Mouse (Mus musculus) embryonic stem cell, embryonic (primary cell): ENCODE results near the gene Tmem210.

Experiments
- CTCF ChIA-PET, 4 experiments: fragments of 300-600 bp in 2 of 4; fragments of 350-600 bp in 2 of 4; sonication (Branson Sonifier 250); formaldehyde crosslinking; loops; one replicate each; lab custom pipeline; 2022; ENCODE audit warnings: inconsistent platforms in 2 of 4; lab: Charles Lee
- POLR2A ChIA-PET, 4 experiments: fragments of 300-600 bp in 2 of 4; fragments of 350-600 bp in 2 of 4; sonication (Branson Sonifier 250); formaldehyde crosslinking; loops; one replicate each; lab custom pipeline; 2022; ENCODE audit warnings: antibody characterized with exemption in 4 of 4, inconsistent platforms in 1 of 4; lab: Charles Lee

Gene Tmem210

DNA sequence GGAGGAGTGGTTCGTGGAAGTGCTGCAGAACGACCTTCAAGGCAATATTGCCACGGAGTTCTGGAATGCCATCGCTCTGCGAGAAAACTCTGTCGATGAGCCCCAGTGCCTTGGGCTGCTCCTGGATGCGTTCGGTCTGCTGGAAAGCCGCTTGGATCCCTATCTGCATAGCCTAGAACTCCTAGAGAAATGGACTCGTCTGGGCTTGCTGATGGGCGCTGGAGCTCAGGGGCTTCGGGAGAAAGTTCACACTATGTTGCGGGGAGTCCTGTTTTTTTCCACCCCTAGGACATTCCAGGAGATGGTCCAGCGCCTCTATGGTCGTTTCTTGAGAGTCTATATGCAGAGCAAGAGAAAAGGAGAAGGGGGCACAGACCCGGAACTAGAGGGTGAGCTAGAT is 14.9 kb upstream of the Tmem210 start:
- POLR2A ChIA-PET: interaction anchor here (0.6 to 75.9 kb wide), 38 partner anchors 9 to 353 kb away, joined by 3 to 2347 read pairs (median 4); partner anchors contain the start of genes Tprn (in 4 of the 4), Tubb4b (in 3 of the 4), Fam166a (in 2 of the 4) and Lrrc26 (in 2 of the 4)

DNA sequence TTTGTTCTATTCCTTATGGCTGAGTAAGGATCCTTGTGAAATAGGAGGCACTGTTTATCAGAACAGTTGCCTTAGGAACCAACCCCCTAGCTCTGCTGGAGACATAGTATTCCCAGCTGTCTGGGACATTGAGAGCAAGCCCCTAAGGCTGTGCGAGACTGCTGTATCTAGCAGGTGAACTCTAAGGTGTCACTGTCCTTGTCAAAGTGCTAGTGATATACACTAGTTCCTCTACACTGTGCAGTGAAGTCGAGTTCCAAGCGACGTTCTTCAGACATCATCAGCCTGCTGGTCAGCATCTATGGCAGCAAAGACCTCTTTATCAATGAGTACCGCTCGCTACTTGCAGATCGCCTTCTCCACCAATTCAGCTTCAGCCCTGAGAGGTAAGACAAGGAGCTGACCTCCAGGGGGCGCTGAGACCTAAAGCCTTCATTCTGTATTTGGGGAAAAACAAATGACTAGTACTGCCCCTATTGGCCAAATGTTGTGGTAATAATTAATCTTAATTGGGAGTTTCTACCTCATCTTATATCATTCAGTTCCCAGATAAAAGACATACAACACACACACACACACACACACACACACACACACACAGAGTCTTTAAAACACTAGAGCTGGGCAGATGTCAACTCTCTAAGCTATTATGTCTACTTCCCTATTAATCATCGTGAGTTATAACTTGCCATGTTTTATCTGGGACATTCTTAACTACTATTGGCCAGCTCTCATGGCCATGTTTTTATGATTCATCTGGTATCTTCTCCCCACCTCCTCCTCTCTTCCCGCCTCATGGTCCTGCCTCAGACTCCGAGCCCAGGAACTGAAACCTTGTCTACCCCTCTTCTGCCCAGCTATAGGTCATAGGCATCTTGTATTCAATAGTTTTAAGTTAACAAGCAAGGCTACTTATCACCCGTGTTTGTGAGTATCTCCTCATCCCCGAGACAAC is 8.7 kb upstream of the Tmem210 start:
- CTCF ChIA-PET: interaction anchor here (0.5 to 3.5 kb wide), 98 partner anchors 8 to 1131 kb away, joined by 3 to 28 read pairs (median 4); partner anchors contain the start of genes Tmem203 (in 3 of the 4), AL732309.1 (in 2 of the 4), Entpd2 (in 2 of the 4) and Tmem210 (in 2 of the 4)

More for the DNA sequence above, 14.9 kb upstream of the Tmem210 start:
- CTCF ChIA-PET: interaction anchor here in 3 of 4 experiments (0.5 to 2.5 kb wide), 13 partner anchors 8 to 129 kb away, joined by 3 to 11 read pairs (median 4); partner anchors contain the start of genes Nrarp (in 1 of the 3) and Tmem203 (in 1 of the 3)

DNA sequence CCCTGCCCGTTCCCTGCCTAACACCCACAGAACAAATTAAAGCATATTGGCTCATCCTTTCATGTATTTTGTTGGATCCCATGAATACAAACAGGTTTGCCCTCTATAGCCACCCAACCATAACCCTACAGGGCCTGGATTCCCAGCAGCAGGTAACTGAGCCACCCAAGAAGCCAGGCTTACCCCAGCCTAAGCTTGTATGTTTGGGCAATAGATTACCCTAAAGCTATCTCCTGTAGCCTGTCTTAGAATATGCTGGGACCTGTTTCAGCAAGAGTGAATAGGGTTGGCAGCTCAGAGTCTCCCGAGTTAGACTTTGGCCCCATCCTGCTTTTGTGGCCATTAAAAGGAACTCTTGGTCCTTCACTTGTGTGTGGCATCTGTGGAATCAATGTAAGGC is 2.4 kb upstream of the Tmem210 start:
- ChIA-PET CTCF (no interaction called here), POLR2A (interaction anchor here in 3 of 4 experiments (0.6 to 2.0 kb wide), 9 partner anchors 13 to 1112 kb away, joined by 3 to 6 read pairs (median 3); partner anchors contain the start of genes Anapc2 (in 1 of the 3), Dpp7 (in 1 of the 3), Ssna1 (in 1 of the 3) and Tprn (in 1 of the 3))

More for the DNA sequence above, 8.7 kb upstream of the Tmem210 start:
- POLR2A ChIA-PET: interaction anchor here in 3 of 4 experiments (0.6 to 3.7 kb wide), 25 partner anchors 10 to 1357 kb away, joined by 3 to 21 read pairs (median 3); partner anchors contain the start of genes Lrrc26 (in 2 of the 3), Tprn (in 2 of the 3), Arrdc1 (in 1 of the 3) and Sapcd2 (in 1 of the 3)

DNA sequence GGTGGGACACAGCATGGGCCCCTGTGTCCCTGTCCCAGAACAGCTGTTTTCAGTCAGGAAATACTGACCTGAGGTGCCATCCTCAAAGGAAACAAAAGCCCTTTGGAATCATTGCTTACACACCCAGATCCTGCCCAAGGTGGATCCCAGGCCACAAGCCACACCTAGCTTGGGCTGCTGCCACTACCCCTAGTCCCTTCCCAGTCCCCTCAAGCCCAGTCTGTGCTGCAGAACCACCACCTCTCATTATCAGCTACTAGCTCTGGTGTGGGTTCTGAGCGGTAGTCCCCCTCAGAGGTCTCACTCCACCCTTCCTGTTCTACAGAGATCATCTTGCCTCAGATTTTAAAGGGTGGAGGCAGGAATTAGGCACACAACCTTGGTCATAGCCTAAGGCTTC is 1.6 kb upstream of the Tmem210 start:
- CTCF ChIA-PET: interaction anchor here in 1 of 4 experiments (2.6 kb wide), 1 partner anchor 8 kb away, joined by 8 read pairs; no protein-coding TSS in a partner anchor
- POLR2A ChIA-PET: interaction anchor here in 2 of 4 experiments (0.9 to 2.2 kb wide), 10 partner anchors 14 to 79 kb away, joined by 3 to 8 read pairs (median 4); partner anchors contain the start of genes Anapc2 (in 2 of the 2), Ssna1 (in 2 of the 2), Dpp7 (in 1 of the 2) and Nelfb (in 1 of the 2)

DNA sequence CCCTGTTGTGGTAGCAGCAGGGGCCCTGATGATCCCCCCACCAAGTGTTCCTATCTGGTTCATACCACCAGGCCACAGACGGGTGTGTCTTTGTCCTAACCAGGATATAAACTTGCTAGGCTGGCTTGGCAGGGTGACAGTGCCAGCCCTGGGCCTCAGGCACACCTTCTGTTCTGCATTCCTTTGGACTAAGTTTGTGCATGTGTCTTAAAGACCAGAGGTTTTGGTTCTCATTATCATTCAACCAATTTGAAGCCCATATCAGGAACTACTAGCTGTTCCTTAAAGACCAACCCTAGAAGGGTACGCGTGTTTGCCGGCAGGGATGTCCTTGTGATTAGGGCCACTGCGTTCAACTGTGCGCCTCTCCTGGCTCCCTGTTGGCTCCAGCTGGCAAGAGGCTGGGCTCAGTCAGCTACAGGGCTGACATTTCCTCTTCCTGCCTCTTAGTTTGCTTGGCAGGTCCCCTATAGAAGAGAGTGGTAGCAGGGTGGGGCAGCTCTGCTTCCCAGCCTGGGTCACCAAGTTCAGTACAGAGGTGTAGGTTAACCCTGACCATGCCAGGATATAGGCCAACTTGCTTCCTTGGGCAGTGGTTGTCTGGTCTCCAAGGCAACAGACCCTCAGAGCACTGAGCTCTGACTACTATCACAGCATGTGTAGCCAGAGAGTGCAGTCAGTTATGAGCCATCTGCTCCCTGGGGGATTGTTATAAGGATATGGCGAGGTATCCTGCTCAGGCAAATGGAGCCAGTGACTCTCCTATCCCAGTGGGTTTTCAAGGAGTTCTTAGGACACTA is 908 bp upstream of the Tmem210 start:
- ChIA-PET CTCF (interaction anchor here in 2 of 4 experiments (1.7 to 2.6 kb wide), 2 partner anchors 8 to 9 kb away, joined by 8 to 13 read pairs; no protein-coding TSS in a partner anchor), POLR2A (interaction anchor here in 3 of 4 experiments (0.6 to 2.2 kb wide), 12 partner anchors 14 to 94 kb away, joined by 3 to 8 read pairs (median 4); partner anchors contain the start of genes Anapc2 (in 3 of the 3), Ssna1 (in 3 of the 3), Tprn (in 2 of the 3) and Man1b1 (in 1 of the 3))

DNA sequence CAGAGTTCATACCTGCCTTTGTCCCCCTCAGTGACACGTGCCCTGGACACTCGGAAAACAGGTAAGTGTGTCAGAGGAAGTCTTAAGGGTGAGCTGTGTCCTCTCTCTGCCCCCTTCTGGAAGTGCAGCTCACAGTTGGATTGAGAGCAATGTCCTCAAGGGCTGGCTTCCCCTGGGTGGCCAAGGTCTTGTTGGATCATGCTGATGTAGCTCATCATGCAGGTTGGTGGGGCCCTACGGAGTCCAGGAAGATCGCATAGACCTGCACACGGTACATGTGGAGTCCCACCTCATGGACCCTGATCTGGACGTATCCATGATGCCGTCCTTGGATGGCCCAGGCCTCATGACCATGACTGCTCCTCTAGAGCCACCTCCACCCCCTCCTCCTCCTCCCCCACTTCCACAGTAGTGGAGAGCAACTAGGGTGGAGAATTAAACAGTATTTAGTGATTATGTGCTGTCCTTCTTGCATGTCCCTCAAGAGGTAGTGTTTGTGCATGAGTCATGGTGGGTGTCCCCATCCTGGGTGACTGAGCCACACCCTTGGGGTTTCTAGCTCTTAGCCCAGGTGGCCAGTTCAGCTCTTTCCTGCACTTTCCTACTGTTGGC is 895 bp downstream of the Tmem210 start:
- ChIA-PET CTCF (no interaction called here), POLR2A (interaction anchor here (0.5 to 4.4 kb wide), 19 partner anchors 10 to 259 kb away, joined by 3 to 25 read pairs (median 4); partner anchors contain the start of genes Anapc2 (in 3 of the 4), Ssna1 (in 3 of the 4), Tprn (in 2 of the 4) and Tor4a (in 1 of the 4))

DNA sequence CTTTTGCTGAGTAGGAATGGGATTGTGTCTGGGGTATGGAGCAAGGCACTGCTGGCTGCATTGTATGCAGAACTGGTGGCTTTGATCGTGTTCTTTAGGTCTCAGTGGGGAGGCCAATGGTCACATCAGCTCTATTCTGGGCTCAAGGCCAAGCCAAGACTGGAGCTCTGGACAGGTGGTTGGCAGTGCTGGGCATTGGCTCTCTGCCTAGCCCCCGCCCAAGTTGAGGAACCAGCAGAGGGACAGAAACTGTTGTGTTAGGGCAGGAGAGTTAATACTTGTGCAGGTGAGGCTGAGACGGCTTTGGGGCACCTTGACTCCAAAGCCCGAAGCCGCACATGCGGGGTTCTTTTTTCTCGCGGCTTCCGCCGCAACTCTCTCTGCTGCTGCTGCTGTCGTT is 1.7 kb downstream of the Tmem210 start, which contains the start of gene Lrrc26:
Lrrc26 (plus strand) TSS at position 265 of the 400 bp plus-strand sequence.
- POLR2A ChIA-PET: interaction anchor here (0.5 to 4.4 kb wide), 25 partner anchors 10 to 258 kb away, joined by 3 to 25 read pairs (median 4); partner anchors contain the start of genes Anapc2 (in 3 of the 4), Ssna1 (in 3 of the 4), Sapcd2 (in 1 of the 4) and Tor4a (in 1 of the 4)
- CTCF ChIA-PET: interaction anchor here in 2 of 4 experiments (1.0 to 4.1 kb wide), 7 partner anchors 10 to 113 kb away, joined by 3 to 28 read pairs (median 7); partner anchors contain the start of gene Tprn (in 1 of the 2)

DNA sequence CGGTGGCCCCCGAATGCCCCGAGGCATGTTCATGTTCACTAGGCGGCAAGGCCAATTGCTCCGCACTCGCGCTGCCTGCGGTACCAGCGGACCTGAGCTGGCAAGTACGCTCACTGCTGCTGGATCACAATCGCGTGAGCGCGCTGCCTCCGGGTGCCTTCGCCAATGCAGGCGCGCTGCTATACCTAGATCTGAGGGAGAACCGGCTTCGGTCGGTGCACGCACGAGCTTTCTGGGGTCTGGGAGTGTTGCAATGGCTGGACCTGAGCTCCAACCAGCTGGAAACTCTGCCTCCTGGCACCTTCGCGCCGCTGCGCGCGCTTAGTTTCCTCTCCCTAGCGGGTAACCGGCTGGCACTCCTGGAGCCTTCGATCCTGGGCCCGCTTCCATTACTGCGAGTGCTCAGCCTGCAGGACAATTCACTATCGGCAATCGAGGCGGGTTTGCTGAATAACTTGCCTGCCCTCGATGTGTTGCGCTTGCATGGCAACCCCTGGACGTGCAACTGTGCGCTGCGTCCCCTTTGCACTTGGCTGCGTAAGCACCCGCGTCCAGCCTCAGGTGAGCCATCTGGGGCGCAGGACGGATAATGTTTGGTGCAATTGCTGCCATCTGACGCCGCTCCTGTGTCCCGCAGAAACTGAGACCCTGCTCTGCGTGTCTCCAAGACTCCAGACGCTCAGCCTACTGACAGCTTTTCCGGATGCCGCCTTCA is 2.3 kb downstream of the Tmem210 start:
- ChIA-PET POLR2A (interaction anchor here in 3 of 4 experiments (0.9 to 4.4 kb wide), 31 partner anchors 11 to 136 kb away, joined by 3 to 25 read pairs (median 4); partner anchors contain the start of genes Anapc2 (in 3 of the 3), Ssna1 (in 3 of the 3), Sapcd2 (in 2 of the 3) and Nrarp (in 1 of the 3)), CTCF (interaction anchor here in 2 of 4 experiments (0.8 to 4.1 kb wide), 11 partner anchors 11 to 112 kb away, joined by 3 to 28 read pairs (median 3); partner anchors contain the start of genes Sapcd2 (in 1 of the 2) and Tprn (in 1 of the 2))

DNA sequence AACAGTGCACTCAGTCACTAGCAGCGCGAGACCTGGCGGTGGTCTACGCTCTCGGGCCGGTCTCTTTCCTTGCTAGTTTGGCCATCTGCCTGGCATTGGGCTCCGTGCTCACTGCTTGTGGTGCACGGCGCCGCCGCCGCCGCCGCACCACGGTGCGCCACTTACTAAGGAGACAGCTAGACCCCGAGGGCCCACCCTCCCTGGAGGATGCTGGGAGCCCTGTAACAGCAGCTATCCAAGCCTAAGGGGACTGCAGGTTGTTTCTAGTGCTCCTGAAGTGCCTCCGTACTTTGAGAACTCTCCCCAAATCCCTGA is 2.8 kb downstream of the Tmem210 start:
- ChIA-PET POLR2A (interaction anchor here in 3 of 4 experiments (0.7 to 4.4 kb wide), 27 partner anchors 11 to 136 kb away, joined by 3 to 25 read pairs (median 4); partner anchors contain the start of genes Anapc2 (in 3 of the 3), Ssna1 (in 3 of the 3), Sapcd2 (in 2 of the 3) and Nrarp (in 1 of the 3)), CTCF (interaction anchor here in 3 of 4 experiments (0.8 to 4.1 kb wide), 14 partner anchors 11 to 130 kb away, joined by 3 to 28 read pairs (median 3); partner anchors contain the start of genes Sapcd2 (in 1 of the 3) and Tprn (in 1 of the 3))

DNA sequence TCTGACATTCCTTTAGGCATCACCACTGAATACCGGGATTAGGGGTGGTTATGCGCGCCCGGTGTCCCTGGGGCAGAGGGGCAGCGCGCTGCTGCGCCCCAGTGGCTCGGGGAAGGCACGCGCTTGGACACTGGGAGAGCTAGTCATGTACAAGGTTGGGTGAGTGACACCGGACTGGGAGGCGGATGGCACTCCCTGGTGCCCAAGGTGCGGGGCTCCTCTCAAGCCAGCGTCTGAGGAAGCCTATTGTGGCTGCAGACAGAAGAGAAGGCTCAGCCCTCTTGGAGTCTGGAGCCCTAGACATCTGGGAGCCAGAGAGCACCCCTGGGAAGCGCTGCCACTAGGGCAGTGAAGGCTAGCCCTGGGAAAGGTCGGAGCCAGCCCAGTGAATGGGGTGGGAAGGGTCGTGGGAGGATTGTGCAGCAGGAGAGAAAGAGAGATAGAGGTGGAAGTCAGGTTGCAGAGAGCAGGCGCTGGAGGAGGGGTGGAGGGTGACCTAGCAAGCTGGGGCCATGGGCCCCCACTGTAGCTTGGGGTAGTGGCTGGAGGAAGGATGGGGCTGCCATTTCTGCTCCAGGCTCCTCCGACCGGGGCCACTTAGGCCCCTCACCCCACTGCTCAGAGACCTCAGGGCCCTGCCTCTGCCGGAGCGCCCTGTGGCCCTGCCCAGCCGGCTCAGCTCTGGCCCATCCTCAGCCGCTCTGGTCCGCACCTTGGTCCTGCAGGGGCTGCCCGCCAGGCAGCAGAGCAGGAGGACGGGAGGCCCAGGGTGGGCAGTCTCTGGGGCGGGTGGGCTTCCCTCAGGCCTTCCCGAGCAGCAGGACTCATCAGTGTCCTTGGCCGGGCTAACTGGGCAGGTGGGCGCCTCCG is 3.5 kb downstream of the Tmem210 start:
- CTCF ChIA-PET: interaction anchor here (0.6 to 4.1 kb wide), 21 partner anchors 12 to 290 kb away, joined by 3 to 28 read pairs (median 5); partner anchors contain the start of genes Ajm1 (in 1 of the 4) and Sapcd2 (in 1 of the 4)
- POLR2A ChIA-PET: interaction anchor here in 3 of 4 experiments (0.5 to 4.4 kb wide), 28 partner anchors 12 to 135 kb away, joined by 3 to 25 read pairs (median 4); partner anchors contain the start of genes Anapc2 (in 3 of the 3), Ssna1 (in 3 of the 3), Sapcd2 (in 2 of the 3) and Tubb4b (in 2 of the 3)

DNA sequence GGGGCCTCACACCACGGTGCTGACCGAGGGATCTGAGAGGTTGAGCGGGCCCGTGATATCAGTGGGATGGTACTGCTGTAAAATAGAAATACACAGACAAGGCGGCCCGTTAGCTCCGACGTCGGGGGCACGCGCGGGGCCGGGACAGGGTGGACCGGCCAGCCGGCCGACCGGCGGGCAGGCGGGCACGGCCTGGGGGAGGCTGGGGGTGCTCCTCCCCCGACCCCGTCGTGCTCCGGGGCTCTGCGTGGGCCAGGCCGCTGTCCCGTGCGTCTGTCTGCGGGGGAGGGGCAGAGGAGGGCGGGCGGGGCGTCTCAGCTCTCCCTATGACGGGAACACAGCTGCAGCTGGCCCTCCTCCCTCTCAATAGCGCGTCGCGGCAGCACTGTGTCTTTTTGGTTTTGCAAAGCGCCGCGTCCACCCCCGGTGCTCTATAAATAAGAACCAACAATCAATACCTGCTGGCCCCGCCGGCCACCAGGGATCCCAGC is 4.2 kb downstream of the Tmem210 start:
- ChIA-PET POLR2A (interaction anchor here (0.5 to 4.4 kb wide), 29 partner anchors 9 to 356 kb away, joined by 3 to 25 read pairs (median 3); partner anchors contain the start of genes Anapc2 (in 2 of the 4), Ssna1 (in 2 of the 4), Tubb4b (in 2 of the 4) and Fut7 (in 1 of the 4)), CTCF (interaction anchor here (0.5 to 4.1 kb wide), 60 partner anchors 10 to 814 kb away, joined by 3 to 28 read pairs (median 4); partner anchors contain the start of genes Anapc2 (in 2 of the 4), Sapcd2 (in 2 of the 4), Ssna1 (in 2 of the 4) and AL732309.1 (in 1 of the 4))

DNA sequence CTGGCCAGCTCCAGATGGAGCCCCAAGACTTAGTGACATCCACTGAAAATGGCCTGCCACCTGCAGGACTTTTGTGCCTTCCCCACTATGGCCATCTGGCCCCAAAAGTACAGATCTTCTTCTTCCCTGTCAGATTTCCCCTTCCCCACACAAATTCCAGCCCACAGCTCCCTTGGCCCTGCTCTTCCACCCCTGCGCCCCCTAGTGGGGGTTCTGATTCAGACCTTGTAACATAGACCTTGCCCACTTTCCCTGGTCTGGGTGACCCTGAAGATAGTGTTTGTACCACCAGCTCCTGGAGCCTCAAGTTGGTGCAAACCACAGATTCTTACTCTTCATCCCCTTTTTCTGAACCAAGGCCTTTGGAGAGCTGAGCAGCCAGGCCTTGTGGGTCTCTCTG is 4.9 kb downstream of the Tmem210 start:
- ChIA-PET CTCF (interaction anchor here (0.5 to 4.1 kb wide), 60 partner anchors 11 to 1153 kb away, joined by 3 to 28 read pairs (median 4); partner anchors contain the start of genes Anapc2 (in 2 of the 4), Sapcd2 (in 2 of the 4), Ssna1 (in 2 of the 4) and AL732309.1 (in 1 of the 4)), POLR2A (interaction anchor here (0.6 to 4.4 kb wide), 27 partner anchors 9 to 357 kb away, joined by 3 to 25 read pairs (median 3); partner anchors contain the start of genes Anapc2 (in 2 of the 4), Ssna1 (in 2 of the 4), Tubb4b (in 2 of the 4) and Fut7 (in 1 of the 4))

DNA sequence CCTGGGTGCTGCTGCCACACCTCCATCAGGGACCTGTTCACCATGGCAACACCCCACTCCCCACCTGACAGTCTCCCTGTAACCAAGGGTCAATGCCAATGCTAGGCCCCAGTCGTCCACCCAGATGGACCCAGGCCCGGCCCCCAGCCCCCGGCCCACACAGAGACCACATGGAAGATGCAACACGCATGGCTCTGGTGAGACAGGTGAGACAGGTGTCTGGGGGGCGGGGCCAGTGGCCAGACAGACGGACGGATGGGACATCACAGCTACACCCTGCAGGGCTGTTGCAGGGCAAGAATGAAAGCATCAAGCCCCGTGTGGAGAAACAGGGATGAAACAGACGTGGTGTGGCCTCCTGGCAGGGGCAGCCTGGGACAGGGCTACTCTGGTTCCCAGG is 5.8 kb downstream of the Tmem210 start:
- ChIA-PET CTCF (interaction anchor here in 2 of 4 experiments (1.2 to 4.1 kb wide), 2 partner anchors 15 to 79 kb away, joined by 5 to 28 read pairs; partner anchors contain the start of gene Sapcd2 (in 1 of the 2)), POLR2A (interaction anchor here in 2 of 4 experiments (0.7 to 1.0 kb wide), 2 partner anchors 27 to 77 kb away, joined by 3 to 5 read pairs; no protein-coding TSS in a partner anchor)
